Mouse (Mus musculus) kidney, embryonic 15.5 days (tissue): Measurements from ENCODE around the gene Hspa4. TPM values are rescaled to one million over a fixed set of nuclear protein-coding genes. Genes with fewer than 3 reads are reported as not detected.

Experiments
- ATAC-seq: fragments of 200-750 bp; cut with Nextera tagmentation; replicated peaks from 2 replicates; pipeline ENCODE4 v1.8.0; 2017; ENCODE audit warnings: moderate TSS enrichment; ENCODE audit not compliant: low FRiP score
- H3K27ac ChIP-seq: fragments of 300-500 bp; sonication (generic); 2 replicates; pipeline ENCODE4 v1.5.1; 2015; ENCODE audit warnings: mild to moderate bottlenecking, inconsistent platforms
- H3K27me3 ChIP-seq: fragments of 300-500 bp; sonication (generic); 2 replicates; pipeline ENCODE4 v1.6.1; 2015; ENCODE audit warnings: inconsistent platforms
- H3K36me3 ChIP-seq: fragments of 300-500 bp; sonication (generic); 2 replicates; pipeline ENCODE4 v1.6.1; 2015; ENCODE audit warnings: inconsistent platforms
- H3K4me1 ChIP-seq: fragments of 300-500 bp; sonication (generic); 2 replicates; pipeline ENCODE4 v1.6.1; 2015; ENCODE audit warnings: inconsistent platforms
- H3K4me2 ChIP-seq: fragments of 300-500 bp; sonication (generic); 2 replicates; pipeline ENCODE4 v1.6.1; 2015; ENCODE audit warnings: moderate library complexity, mild to moderate bottlenecking, inconsistent platforms
- H3K4me3 ChIP-seq: fragments of 300-500 bp; sonication (generic); replicated peaks from 2 replicates; pipeline ENCODE4 v1.5.1; 2015; ENCODE audit warnings: mild to moderate bottlenecking, inconsistent platforms
- H3K9ac ChIP-seq: fragments of 300-500 bp; sonication (generic); 2 replicates; pipeline ENCODE4 v1.6.1; 2015; ENCODE audit warnings: mild to moderate bottlenecking, inconsistent platforms
- H3K9me3 ChIP-seq: fragments of 300-500 bp; sonication (generic); replicated peaks from 2 replicates; pipeline ENCODE4 v1.6.1; 2016; ENCODE audit warnings: inconsistent platforms
- WGBS: fragments of 180-500 bp; shearing (Covaris S2); methylation state at CpG from one replicate; pipeline ENCODE4 v1.1.7; 2015; ENCODE audit warnings: mixed read lengths; 5-methylcytosine and 5-hydroxymethylcytosine counted together
- polyA plus RNA-seq: library from polyadenylated mRNA; unstranded; fragments of >200 nt; fragmentation: Nextera tagmentation; extraction: Ambion mirVana; gene quantifications from 2 replicates; pipeline ENCODE4 v1.2.1, GENCODE M21; 2015

Gene Hspa4
- polyA plus RNA-seq, 1 experiment from 2014 or later, result 91.0 TPM

GRCm38 (mm10) chr11:53243199-53243598 lies 57.1 kb downstream of the Hspa4 start:
- no peak overlapping the region for H3K9ac ChIP-seq
- no peak overlapping the region for H3K4me3 ChIP-seq
- no peaks in the 10 kb centered on the region for H3K36me3 ChIP-seq
- H3K9me3 ChIP-seq, result no peaks in the 10 kb centered on the region
- H3K27me3 ChIP-seq, result no peaks in the 10 kb centered on the region
- no peak overlapping the region for H3K27ac ChIP-seq
- WGBS, result 53% methylated on average over 11 of the region's 11 CpGs
- no peak overlapping the region for H3K4me2 ChIP-seq
- H3K4me1 ChIP-seq, result peaks cover 11% of the 10 kb centered on the region
- no peak for ATAC-seq

GRCm38 (mm10) chr11:53233590-53233989 lies 66.7 kb downstream of the Hspa4 start:
- WGBS, result 56% methylated on average over 9 of the region's 9 CpGs
- Histone ChIP-seq H3K9me3 (no peaks in the 10 kb centered on the region), H3K27me3 (no peaks in the 10 kb centered on the region), H3K36me3 (no peaks in the 10 kb centered on the region), H3K27ac (no peak overlapping the region), H3K9ac (no peak overlapping the region), H3K4me1 (0 out of 2 replicates have a peak, but pooled peaks cover 3% of the 10 kb centered on the region), H3K4me3 (no peak overlapping the region), H3K4me2 (no peak overlapping the region)
- no peak for ATAC-seq

GRCm38 (mm10) chr11:53231836-53232235 lies 68.4 kb downstream of the Hspa4 start:
- Histone ChIP-seq H3K4me2 (no peak overlapping the region), H3K36me3 (no peaks in the 10 kb centered on the region), H3K27me3 (no peaks in the 10 kb centered on the region), H3K4me1 (0 out of 2 replicates have a peak, but pooled peaks cover 3% of the 10 kb centered on the region), H3K27ac (no peak overlapping the region), H3K4me3 (no peak overlapping the region), H3K9me3 (no peaks in the 10 kb centered on the region), H3K9ac (no peak overlapping the region)
- WGBS, result 59% methylated on average over 5 of the region's 5 CpGs
- no peak for ATAC-seq

- no peak for ATAC-seq
- Histone ChIP-seq H3K27ac (no peak overlapping the region), H3K4me3 (no peak overlapping the region), H3K9ac (no peak overlapping the region), H3K36me3 (no peaks in the 10 kb centered on the region), H3K4me2 (no peak overlapping the region), H3K27me3 (no peaks in the 10 kb centered on the region), H3K9me3 (no peaks in the 10 kb centered on the region), H3K4me1 (0 out of 2 replicates have a peak, but pooled peaks cover 3% of the 10 kb centered on the region)
- WGBS, result 89% methylated on average over 3 of the region's 3 CpGs
Measured at GRCm38 (mm10) chr11:53229011-53229410, 71.2 kb downstream of the Hspa4 start.

GRCm38 (mm10) chr11:53210876-53211275 lies 89.4 kb downstream of the Hspa4 start:
- no peaks in the 10 kb centered on the region for H3K4me1 ChIP-seq
- no peak for ATAC-seq
- no peak overlapping the region for H3K4me2 ChIP-seq
- H3K4me3 ChIP-seq, result no peak overlapping the region
- no peak overlapping the region for H3K27ac ChIP-seq
- 80% methylated on average over 9 of the region's 9 CpGs for WGBS
- H3K36me3 ChIP-seq, result no peaks in the 10 kb centered on the region
- H3K27me3 ChIP-seq, result no peaks in the 10 kb centered on the region
- no peaks in the 10 kb centered on the region for H3K9me3 ChIP-seq
- H3K9ac ChIP-seq, result no peak overlapping the region

Other genes with a start within 250 kb of the Hspa4 start
- 22.8 and 24.3 TPM in 2 replicates for gene Zcchc10, start 24.2 kb upstream of the Hspa4 start, polyA plus RNA-seq
- gene Aff4, start 50.4 kb upstream of the Hspa4 start, polyA plus RNA-seq, result 32.1 and 38.0 TPM in 2 replicates
- 0.32 and 0.46 TPM in 2 replicates for gene Leap2, start 122.7 kb upstream of the Hspa4 start, polyA plus RNA-seq
- 629 and 653 TPM in 2 replicates for gene Uqcrq, start 130.4 kb upstream of the Hspa4 start, polyA plus RNA-seq
- gene Gdf9, start 130.6 kb upstream of the Hspa4 start, polyA plus RNA-seq, result 2.2 and 2.3 TPM in 2 replicates
- gene Gm10447, start 156.7 kb upstream of the Hspa4 start, polyA plus RNA-seq, result not detected in 2 replicates
- 1.7 and 2.3 TPM in 2 replicates for gene Shroom1, start 156.7 kb upstream of the Hspa4 start, polyA plus RNA-seq
- not detected in 2 replicates for gene Gm9837, start 170.0 kb upstream of the Hspa4 start, polyA plus RNA-seq
- gene Gm9945, start 179.7 kb upstream of the Hspa4 start, polyA plus RNA-seq, result not detected in 2 replicates
- 0.23 and 0.32 TPM in 2 replicates for gene Sowaha, start 179.8 kb upstream of the Hspa4 start, polyA plus RNA-seq
- 21.9 and 25.6 TPM in 2 replicates for gene Sept8, start 218.8 kb upstream of the Hspa4 start, polyA plus RNA-seq